Mouse (Mus musculus): ENCODE measurements around the gene Bhlhe23. TPM values are rescaled to one million over a fixed set of nuclear protein-coding genes. Genes with fewer than 3 reads are reported as not detected.

The Bhlhe23 gene
- total and polyA plus RNA-seq, 2 experiments from 2014 or later: 0.49 to 0.73 TPM

GRCm38 (mm10) chr2:180731036-180731435, 45.7 kb downstream of the Bhlhe23 start:
- Histone ChIP-seq H3K4me2 (ENCODE audit: low read depth, low read length) (no peak overlapping the region), H3K4me3 (ENCODE audit: low read length) (no peak overlapping the region), H3K9ac (replicated peaks; ENCODE audit: low read length) (no peak overlapping the region), H3K9me3 (ENCODE audit: low read length) (no peaks in the 10 kb centered on the region), H3K4me1 (ENCODE audit: insufficient read depth, low read length) (no peaks in the 10 kb centered on the region), H3K27me3 (ENCODE audit: insufficient read depth, low read length) (no peaks in the 10 kb centered on the region), H3K27ac (no peak overlapping the region), H3K36me3 (ENCODE audit: insufficient read depth, low read length) (no peaks in the 10 kb centered on the region)
- WGBS: 71% methylated on average over 3 of the region's 3 CpGs
- no peak for ATAC-seq
- TF ChIP-seq CTCF (IDR thresholded peaks at IDR 0.05; ENCODE audit: low read depth): no peak
- no peak for DNase-seq (ENCODE audit: low spot score)

DNA sequence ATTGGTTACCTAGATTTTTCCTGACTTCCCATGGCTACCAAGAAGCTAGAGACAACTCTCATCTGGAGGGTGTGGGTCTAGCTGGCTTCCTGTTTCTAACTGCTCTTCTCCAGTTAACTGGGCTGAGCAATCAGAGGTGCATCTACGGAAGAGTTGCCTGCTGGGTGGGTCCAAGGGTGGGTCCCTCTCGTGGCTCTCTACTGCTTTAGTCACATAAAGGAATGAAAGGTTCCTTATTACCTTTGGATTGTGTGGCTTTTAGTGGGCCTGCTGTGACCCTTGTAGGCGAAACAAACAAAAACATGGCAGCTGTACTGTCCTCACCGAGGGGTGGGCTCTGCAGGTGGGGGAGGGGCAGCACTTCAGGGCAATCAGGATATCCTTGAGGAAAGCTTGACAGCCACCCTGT, 49.1 kb downstream of the Bhlhe23 start:
- WGBS: 52% methylated on average over 4 of the region's 4 CpGs
- no peak overlapping the region for H3K9ac ChIP-seq (replicated peaks; ENCODE audit: low read length)
- H3K27ac ChIP-seq: no peak overlapping the region
- DNase-seq (ENCODE audit: low spot score) (no peak), ATAC-seq (no peak)
- H3K27me3 ChIP-seq (ENCODE audit: insufficient read depth, low read length): no peaks in the 10 kb centered on the region
- no peaks in the 10 kb centered on the region for H3K9me3 ChIP-seq (ENCODE audit: low read length)
- no peak overlapping the region for H3K4me3 ChIP-seq (ENCODE audit: low read length)
- TF ChIP-seq CTCF (IDR thresholded peaks at IDR 0.05; ENCODE audit: low read depth): no peak
- 0 out of 2 replicates have a peak, but pooled peaks cover 15% of the 10 kb centered on the region for H3K36me3 ChIP-seq (ENCODE audit: insufficient read depth, low read length)
- H3K4me1 ChIP-seq (ENCODE audit: insufficient read depth, low read length): no peaks in the 10 kb centered on the region
- no peak overlapping the region for H3K4me2 ChIP-seq (ENCODE audit: low read depth, low read length)

DNA sequence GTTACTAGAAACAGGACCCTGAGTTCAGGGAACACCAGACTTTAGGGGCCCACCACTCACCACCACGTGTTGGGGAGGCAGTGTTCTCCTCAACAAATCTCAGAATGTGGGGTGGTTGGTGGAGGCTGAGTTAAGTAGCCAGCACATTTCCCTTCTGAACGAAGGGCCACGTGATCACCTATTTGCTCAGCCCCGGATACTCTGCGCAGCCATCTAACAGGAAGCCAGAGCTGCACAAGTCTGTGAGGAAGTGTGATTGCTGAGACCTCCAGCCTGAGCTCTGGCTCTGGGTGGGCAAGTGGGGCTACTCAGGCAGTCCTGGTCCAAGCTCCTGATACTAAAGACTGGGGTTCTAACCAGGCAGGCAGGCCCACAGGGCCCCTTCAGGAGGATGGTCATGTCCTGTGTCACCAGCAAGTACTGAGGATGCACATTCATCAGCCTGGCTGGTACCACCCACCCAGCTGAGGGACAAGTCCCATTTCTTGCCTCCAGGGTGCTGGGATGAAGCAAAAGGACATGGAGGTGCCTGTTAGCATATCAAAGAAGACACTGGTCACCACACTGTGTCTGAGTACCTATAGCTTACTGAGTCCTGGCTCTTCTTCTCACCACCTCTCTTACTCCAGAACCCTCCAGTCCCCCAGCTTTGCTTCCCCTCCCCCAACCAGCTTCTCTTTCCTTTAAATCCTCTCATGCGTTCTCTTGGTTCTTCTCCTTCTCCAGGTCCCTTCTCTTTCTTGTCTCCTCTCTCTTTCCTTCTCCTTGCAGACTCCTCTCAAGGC, 49.9 kb downstream of the Bhlhe23 start:
- WGBS: 76% methylated on average over 6 of the region's 6 CpGs
- DNase-seq (ENCODE audit: low spot score) (no peak), ATAC-seq (no peak)
- Histone ChIP-seq H3K9ac (replicated peaks; ENCODE audit: low read length) (no peak overlapping the region), H3K4me3 (ENCODE audit: low read length) (no peak overlapping the region), H3K27ac (no peak overlapping the region), H3K4me2 (ENCODE audit: low read depth, low read length) (no peak overlapping the region), H3K27me3 (ENCODE audit: insufficient read depth, low read length) (no peaks in the 10 kb centered on the region), H3K4me1 (ENCODE audit: insufficient read depth, low read length) (no peaks in the 10 kb centered on the region), H3K36me3 (ENCODE audit: insufficient read depth, low read length) (peaks cover 22% of the 10 kb centered on the region), H3K9me3 (ENCODE audit: low read length) (no peaks in the 10 kb centered on the region)
- TF ChIP-seq CTCF (IDR thresholded peaks at IDR 0.05; ENCODE audit: low read depth): no peak

DNA sequence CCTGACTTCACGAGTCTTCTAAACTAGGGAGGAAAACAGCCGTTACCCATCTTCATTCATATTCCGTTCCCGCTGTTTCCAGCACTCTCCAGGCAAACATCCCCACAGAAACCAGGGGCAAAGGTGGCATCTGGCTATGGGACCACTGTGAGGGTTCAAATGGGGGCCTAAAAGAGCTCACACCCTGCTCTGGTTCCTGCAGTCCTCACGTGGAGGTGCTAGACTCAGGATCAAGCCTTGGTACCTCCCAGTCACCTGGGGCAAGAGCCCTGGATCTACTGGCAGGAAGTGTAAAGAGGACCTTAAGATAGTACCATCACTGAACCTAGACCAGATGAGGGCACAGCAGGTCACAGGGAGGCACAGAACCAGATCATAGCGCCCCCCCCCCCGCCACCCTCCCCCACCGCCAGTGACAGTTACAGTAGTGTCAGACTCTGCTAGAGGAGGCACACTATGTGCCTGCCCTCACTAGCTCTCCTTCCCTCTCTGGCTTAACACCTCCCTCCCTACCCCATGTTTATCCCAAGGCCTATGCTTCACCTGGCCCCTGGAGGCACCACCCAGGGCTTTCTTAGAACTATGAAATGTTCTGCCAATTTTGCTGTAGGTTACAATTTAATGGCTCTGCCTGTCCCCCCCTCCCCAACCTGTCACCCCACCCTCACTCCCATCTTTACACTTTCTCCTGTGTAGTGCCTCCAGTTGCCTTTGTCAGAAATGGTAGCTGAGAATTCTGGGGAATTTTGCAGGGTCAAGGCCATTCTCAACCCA, 50.7 kb downstream of the Bhlhe23 start:
- Histone ChIP-seq H3K27ac (no peak overlapping the region), H3K9me3 (ENCODE audit: low read length) (no peaks in the 10 kb centered on the region), H3K4me3 (ENCODE audit: low read length) (no peak overlapping the region), H3K27me3 (ENCODE audit: insufficient read depth, low read length) (no peaks in the 10 kb centered on the region), H3K4me1 (ENCODE audit: insufficient read depth, low read length) (no peaks in the 10 kb centered on the region), H3K36me3 (ENCODE audit: insufficient read depth, low read length) (peaks cover 30% of the 10 kb centered on the region), H3K9ac (replicated peaks; ENCODE audit: low read length) (no peak overlapping the region), H3K4me2 (ENCODE audit: low read depth, low read length) (no peak overlapping the region)
- no peak for ATAC-seq
- DNase-seq (ENCODE audit: low spot score): no peak
- no peak for TF ChIP-seq CTCF (IDR thresholded peaks at IDR 0.05; ENCODE audit: low read depth)
- WGBS: 37% methylated on average over 8 of the region's 8 CpGs

GRCm38 (mm10) chr2:180725414-180725778, 51.3 kb downstream of the Bhlhe23 start:
- peak overlapping the region; percentile 30 for H3K4me2 ChIP-seq (ENCODE audit: low read depth, low read length)
- no peak for ATAC-seq
- H3K4me1 ChIP-seq (ENCODE audit: insufficient read depth, low read length): no peaks in the 10 kb centered on the region
- peaks cover 36% of the 10 kb centered on the region for H3K36me3 ChIP-seq (ENCODE audit: insufficient read depth, low read length)
- no peak overlapping the region for H3K4me3 ChIP-seq (ENCODE audit: low read length)
- 4% methylated on average over 6 of the region's 6 CpGs for WGBS
- H3K27ac ChIP-seq: no peak overlapping the region
- H3K9me3 ChIP-seq (ENCODE audit: low read length): no peaks in the 10 kb centered on the region
- DNase-seq (ENCODE audit: low spot score): no peak
- H3K27me3 ChIP-seq (ENCODE audit: insufficient read depth, low read length): no peaks in the 10 kb centered on the region
- no peak overlapping the region for H3K9ac ChIP-seq (replicated peaks; ENCODE audit: low read length)
- TF ChIP-seq CTCF (IDR thresholded peaks at IDR 0.05; ENCODE audit: low read depth): no peak

DNA sequence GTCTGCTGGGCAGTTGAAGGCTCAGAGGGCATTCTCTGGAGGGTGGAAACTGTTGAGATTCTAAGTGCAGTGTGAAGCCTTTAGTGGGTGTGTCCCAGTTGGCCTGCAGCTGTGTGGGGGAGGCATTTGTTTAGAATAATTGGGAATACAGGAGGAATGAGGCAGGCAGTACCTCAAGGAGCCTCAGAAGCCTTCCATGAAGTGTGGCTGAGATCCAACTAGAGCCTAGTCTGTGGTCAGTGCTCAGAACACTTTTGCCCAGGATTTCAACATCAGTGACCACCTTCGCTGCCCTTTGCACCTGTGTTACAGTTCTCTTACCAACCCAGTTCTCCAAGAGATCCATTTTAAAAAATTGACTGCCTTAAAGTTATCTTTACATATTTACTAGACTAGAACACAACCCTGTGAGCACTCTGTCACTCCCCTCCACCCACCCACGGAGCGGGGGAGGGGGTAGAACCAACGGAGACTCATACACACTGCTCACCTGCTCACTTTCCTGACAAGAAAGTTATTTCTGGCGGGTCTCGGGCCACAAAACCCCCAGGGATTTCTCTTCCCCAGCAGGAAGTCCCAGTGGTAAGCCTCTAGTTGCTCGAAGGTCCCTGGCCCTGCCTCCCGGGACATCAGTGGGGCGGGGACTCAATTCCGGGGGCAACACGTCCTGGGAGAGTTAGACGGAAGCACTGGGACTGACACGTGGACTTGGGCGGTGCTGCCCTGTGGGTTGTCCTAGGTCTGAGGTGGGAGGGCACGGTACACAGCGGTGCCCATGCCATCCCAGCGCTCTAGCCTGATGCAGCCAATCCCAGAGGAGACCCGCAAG, 51.9 kb downstream of the Bhlhe23 start, which contains the start of gene Slc17a9:
Slc17a9 (plus strand) TSS at position 679 of the 829 bp plus-strand sequence.
- Histone ChIP-seq H3K36me3 (ENCODE audit: insufficient read depth, low read length) (peaks cover 40% of the 10 kb centered on the region), H3K9me3 (ENCODE audit: low read length) (no peaks in the 10 kb centered on the region), H3K4me3 (ENCODE audit: low read length) (no peak within 1 kb of the TSS), H3K4me2 (ENCODE audit: low read depth, low read length) (peak within 1 kb of the TSS; percentile 30), H3K27me3 (ENCODE audit: insufficient read depth, low read length) (no peaks in the 10 kb centered on the region), H3K4me1 (ENCODE audit: insufficient read depth, low read length) (no peaks in the 10 kb centered on the region), H3K9ac (replicated peaks; ENCODE audit: low read length) (no peak within 1 kb of the TSS), H3K27ac (no peak within 1 kb of the TSS)
- WGBS: 5% methylated on average over 18 of the region's 18 CpGs
- TF ChIP-seq CTCF (IDR thresholded peaks at IDR 0.05; ENCODE audit: low read depth): no peak
- ATAC-seq: peak; percentile 52; the same call in 1 of the 2 replicates
- no peak for DNase-seq (ENCODE audit: low spot score)

Other genes starting within 250 kb of the Bhlhe23 start
- 48.2 and 49.3 TPM in 2 replicates for gene Mrgbp, start 195.6 kb downstream of the Bhlhe23 start, total RNA-seq (2014; rRNA removed)
- gene Mrgbp, start 195.6 kb downstream of the Bhlhe23 start, polyA plus RNA-seq (2015; fragmentation: Nextera tagmentation; extraction: Ambion mirVana): 32.5 and 36.0 TPM in 2 replicates
- gene Ogfr, start 187.7 kb downstream of the Bhlhe23 start, total RNA-seq (2014; rRNA removed): 88.5 and 106 TPM in 2 replicates
- 82.9 and 84.4 TPM in 2 replicates for gene Ogfr, start 187.7 kb downstream of the Bhlhe23 start, polyA plus RNA-seq (2015; fragmentation: Nextera tagmentation; extraction: Ambion mirVana)
- gene Col9a3, start 179.1 kb downstream of the Bhlhe23 start, total RNA-seq (2014; rRNA removed): 82.0 and 98.9 TPM in 2 replicates
- 90.1 and 95.8 TPM in 2 replicates for gene Col9a3, start 179.1 kb downstream of the Bhlhe23 start, polyA plus RNA-seq (2015; fragmentation: Nextera tagmentation; extraction: Ambion mirVana)
- gene Tcfl5, start 134.2 kb downstream of the Bhlhe23 start, total RNA-seq (2014; rRNA removed): 5.8 and 7.2 TPM in 2 replicates
- 0.91 and 1.0 TPM in 2 replicates for gene Tcfl5, start 134.2 kb downstream of the Bhlhe23 start, polyA plus RNA-seq (2015; fragmentation: Nextera tagmentation; extraction: Ambion mirVana)
- gene Dido1, start 66.9 kb downstream of the Bhlhe23 start, total RNA-seq (2014; rRNA removed): 35.7 and 36.3 TPM in 2 replicates
- gene Dido1, start 66.9 kb downstream of the Bhlhe23 start, polyA plus RNA-seq (2015; fragmentation: Nextera tagmentation; extraction: Ambion mirVana): 21.7 and 22.8 TPM in 2 replicates
- 43.2 and 51.1 TPM in 2 replicates for gene Gid8, start 66.8 kb downstream of the Bhlhe23 start, total RNA-seq (2014; rRNA removed)
- 45.5 TPM in 2 replicates for gene Gid8, start 66.8 kb downstream of the Bhlhe23 start, polyA plus RNA-seq (2015; fragmentation: Nextera tagmentation; extraction: Ambion mirVana)
- 0.32 and 0.68 TPM in 2 replicates for gene Slc17a9, start 51.6 kb downstream of the Bhlhe23 start, total RNA-seq (2014; rRNA removed)
- 0.29 and 0.52 TPM in 2 replicates for gene Slc17a9, start 51.6 kb downstream of the Bhlhe23 start, polyA plus RNA-seq (2015; fragmentation: Nextera tagmentation; extraction: Ambion mirVana)
- gene Ythdf1, start 144.0 kb upstream of the Bhlhe23 start, total RNA-seq (2014; rRNA removed): 32.9 and 51.8 TPM in 2 replicates
- 49.8 and 52.9 TPM in 2 replicates for gene Ythdf1, start 144.0 kb upstream of the Bhlhe23 start, polyA plus RNA-seq (2015; fragmentation: Nextera tagmentation; extraction: Ambion mirVana)
- 0.29 TPM in 1 of 2 replicates, not detected in the other for gene Birc7, start 152.1 kb upstream of the Bhlhe23 start, total RNA-seq (2014; rRNA removed)
- gene Birc7, start 152.1 kb upstream of the Bhlhe23 start, polyA plus RNA-seq (2015; fragmentation: Nextera tagmentation; extraction: Ambion mirVana): 0.40 TPM in 2 replicates
- gene Nkain4, start 177.8 kb upstream of the Bhlhe23 start, total RNA-seq (2014; rRNA removed): 56.6 and 76.0 TPM in 2 replicates
- 118 and 133 TPM in 2 replicates for gene Nkain4, start 177.8 kb upstream of the Bhlhe23 start, polyA plus RNA-seq (2015; fragmentation: Nextera tagmentation; extraction: Ambion mirVana)
- 94.8 and 112 TPM in 2 replicates for gene Arfgap1, start 190.3 kb upstream of the Bhlhe23 start, total RNA-seq (2014; rRNA removed)
- gene Arfgap1, start 190.3 kb upstream of the Bhlhe23 start, polyA plus RNA-seq (2015; fragmentation: Nextera tagmentation; extraction: Ambion mirVana): 107 and 110 TPM in 2 replicates
- gene Col20a1, start 209.6 kb upstream of the Bhlhe23 start, total RNA-seq (2014; rRNA removed): 0.47 and 0.68 TPM in 2 replicates
- gene Col20a1, start 209.6 kb upstream of the Bhlhe23 start, polyA plus RNA-seq (2015; fragmentation: Nextera tagmentation; extraction: Ambion mirVana): 0.09 and 0.28 TPM in 2 replicates